Mouse (Mus musculus) kidney, postnatal 0 days (tissue): ENCODE measurements around the gene Tnfaip1. TPM values are rescaled to one million over a fixed set of nuclear protein-coding genes. Genes with fewer than 3 reads are reported as not detected.
"Not testable (repeated sequence)": the region's sequence is repeated elsewhere in the genome, so short reads cannot be mapped to it uniquely, and the experiment has no call there.

Source experiments
- ATAC-seq: fragments of 200-750 bp; cut with Nextera tagmentation; replicated peaks from 2 replicates; pipeline ENCODE4 v1.8.0; 2017; ENCODE audit warnings: low read depth, moderate number of reproducible peaks, moderate TSS enrichment, moderate library complexity; ENCODE audit not compliant: low FRiP score
- DNase-seq: peaks from one replicate; pipeline ENCODE4 v3.0.0-alpha.2; 2016; ENCODE audit warnings: low spot score
- H3K27ac ChIP-seq: fragments of 300-500 bp; sonication (generic); 2 replicates; pipeline ENCODE4 v1.5.1; 2014; ENCODE audit warnings: mild to moderate bottlenecking
- H3K27me3 ChIP-seq: fragments of 300-500 bp; sonication (generic); 2 replicates; pipeline ENCODE4 v1.6.1; 2014; ENCODE audit warnings: low read length, mixed read lengths; ENCODE audit not compliant: insufficient read depth
- H3K36me3 ChIP-seq: fragments of 300-500 bp; sonication (generic); 2 replicates; pipeline ENCODE4 v1.6.1; 2014; ENCODE audit warnings: low read length, mixed read lengths; ENCODE audit not compliant: insufficient read depth
- H3K4me1 ChIP-seq: fragments of 300-500 bp; sonication (generic); replicated peaks from 2 replicates; pipeline ENCODE4 v1.6.1; 2014; ENCODE audit warnings: antibody characterized with exemption, low read length, mixed read lengths; ENCODE audit not compliant: insufficient read depth
- H3K4me2 ChIP-seq: fragments of 300-500 bp; sonication (generic); 2 replicates; pipeline ENCODE4 v1.6.1; 2014; ENCODE audit warnings: mild to moderate bottlenecking, low read length, moderate library complexity, mixed read lengths
- H3K4me3 ChIP-seq: fragments of 300-500 bp; sonication (generic); replicated peaks from 2 replicates; pipeline ENCODE4 v1.5.1; 2014; ENCODE audit warnings: low read depth, low read length
- H3K9ac ChIP-seq: fragments of 300-500 bp; sonication (generic); 2 replicates; pipeline ENCODE4 v1.6.1; 2014; ENCODE audit warnings: low read depth, low read length
- H3K9me3 ChIP-seq: fragments of 300-500 bp; sonication (generic); replicated peaks from 2 replicates; pipeline ENCODE4 v1.6.1; 2016; ENCODE audit warnings: low read length, inconsistent platforms, mixed read lengths
- CTCF ChIP-seq: IDR thresholded peaks from 2 replicates; pipeline ENCODE4 v1.5.1; 2016; ENCODE audit warnings: antibody characterized with exemption, low read depth, mild to moderate bottlenecking, moderate library complexity
- WGBS: fragments of 180-500 bp; shearing (Covaris S2); extraction: QIAGEN DNeasy Blood & Tissue Kit; methylation state at CpG from one replicate; pipeline ENCODE4 v1.1.7; 2014; 5-methylcytosine and 5-hydroxymethylcytosine counted together
- polyA plus RNA-seq: library from polyadenylated mRNA; unstranded; fragments of >200 nt; fragmentation: Nextera tagmentation; extraction: Ambion mirVana; gene quantifications from 2 replicates; pipeline ENCODE4 v1.2.1, GENCODE M21; 2015

The Tnfaip1 gene
- 59.8 and 66.5 TPM in 2 replicates for polyA plus RNA-seq

- H3K4me1 ChIP-seq, result peaks cover 15% of the 10 kb centered on the region
- peak within 1 kb of the TSS; percentile 84 for H3K9ac ChIP-seq
- H3K9me3 ChIP-seq, result no peaks in the 10 kb centered on the region
- ATAC-seq (peak; percentile 96), DNase-seq (peak; percentile 100)
- no peaks in the 10 kb centered on the region for H3K27me3 ChIP-seq
- peak within 1 kb of the TSS; percentile 89 for H3K27ac ChIP-seq
- under 1% methylated on average over 52 of the region's 52 CpGs for WGBS
- peak within 1 kb of the TSS; percentile 68 for H3K4me3 ChIP-seq
- peak within 1 kb of the TSS; percentile 68 for H3K4me2 ChIP-seq
- 0 out of 2 replicates have a peak, but pooled peaks cover 6% of the 10 kb centered on the region for H3K36me3 ChIP-seq
- TF ChIP-seq CTCF, result 0 out of 2 replicates have a peak, but pooled peaks have one; percentile 1
Measured at GRCm38 (mm10) chr11:78536080-78536689, at the start of gene Tnfaip1, which contains the start of gene Ift20. Tnfaip1 (minus strand) TSS chr11:78536332. Ift20 (plus strand) TSS chr11:78536361.

GRCm38 (mm10) chr11:78582848-78583247 is 46.7 kb upstream of the Tnfaip1 start:
- H3K36me3 ChIP-seq, result peaks cover 32% of the 10 kb centered on the region; the same call in 1 of the 2 replicates
- no peaks in the 10 kb centered on the region for H3K9me3 ChIP-seq
- no peak overlapping the region for H3K4me2 ChIP-seq
- DNase-seq, result no peak
- WGBS, result 73% methylated on average over 6 of the region's 6 CpGs
- H3K27ac ChIP-seq, result no peak overlapping the region
- H3K4me1 ChIP-seq, result no peaks in the 10 kb centered on the region
- no peak for ATAC-seq
- H3K9ac ChIP-seq, result no peak overlapping the region
- no peak overlapping the region for H3K4me3 ChIP-seq
- no peak for TF ChIP-seq CTCF
- H3K27me3 ChIP-seq, result no peaks in the 10 kb centered on the region

GRCm38 (mm10) chr11:78574975-78575374 is 38.8 kb upstream of the Tnfaip1 start:
- Histone ChIP-seq H3K27me3 (no peaks in the 10 kb centered on the region), H3K9me3 (no peaks in the 10 kb centered on the region), H3K36me3 (peaks cover 10% of the 10 kb centered on the region; the same call in 1 of the 2 replicates), H3K9ac (no peak overlapping the region), H3K4me1 (no peaks in the 10 kb centered on the region), H3K4me3 (no peak overlapping the region), H3K27ac (no peak overlapping the region), H3K4me2 (no peak overlapping the region)
- ATAC-seq (no peak), DNase-seq (no peak)
- TF ChIP-seq CTCF, result no peak
- WGBS, result 39% methylated on average over 2 of the region's 2 CpGs

- Histone ChIP-seq H3K4me2 (no peak overlapping the region), H3K4me3 (no peak overlapping the region)
- TF ChIP-seq CTCF, result no peak
Measured at GRCm38 (mm10) chr11:78574536-78574935, 38.4 kb upstream of the Tnfaip1 start.

GRCm38 (mm10) chr11:78574031-78574430 is 37.9 kb upstream of the Tnfaip1 start:
- H3K4me3 ChIP-seq, H3K4me2 ChIP-seq, H3K27me3 ChIP-seq, ATAC-seq, H3K36me3 ChIP-seq, H3K27ac ChIP-seq, H3K9ac ChIP-seq, H3K4me1 ChIP-seq, DNase-seq, H3K9me3 ChIP-seq: not testable (repeated sequence)
- 88% methylated on average over 2 of the region's 4 CpGs for WGBS

More at GRCm38 (mm10) chr11:78574536-78574935, 38.4 kb upstream of the Tnfaip1 start:
- Histone ChIP-seq H3K27me3 (no peaks in the 10 kb centered on the region), H3K9ac (no peak overlapping the region), H3K9me3 (no peaks in the 10 kb centered on the region), H3K36me3 (peaks cover 10% of the 10 kb centered on the region; the same call in 1 of the 2 replicates), H3K27ac (no peak overlapping the region), H3K4me1 (no peaks in the 10 kb centered on the region)
- ATAC-seq (no peak), DNase-seq (no peak)
- WGBS, result 84% methylated on average over 3 of the region's 3 CpGs

GRCm38 (mm10) chr11:78571854-78572253 is 35.7 kb upstream of the Tnfaip1 start:
- Histone ChIP-seq H3K9me3 (no peaks in the 10 kb centered on the region), H3K4me3 (no peak overlapping the region), H3K27me3 (no peaks in the 10 kb centered on the region), H3K4me1 (no peaks in the 10 kb centered on the region), H3K36me3 (peaks cover 10% of the 10 kb centered on the region; the same call in 1 of the 2 replicates), H3K4me2 (no peak overlapping the region), H3K9ac (no peak overlapping the region), H3K27ac (no peak overlapping the region)
- DNase-seq (no peak), ATAC-seq (no peak)
- WGBS, result 87% methylated on average over 6 of the region's 6 CpGs
- TF ChIP-seq CTCF, result no peak
